Mouse (Mus musculus): ENCODE measurements around the gene Polh.

Gene Polh

DNA sequence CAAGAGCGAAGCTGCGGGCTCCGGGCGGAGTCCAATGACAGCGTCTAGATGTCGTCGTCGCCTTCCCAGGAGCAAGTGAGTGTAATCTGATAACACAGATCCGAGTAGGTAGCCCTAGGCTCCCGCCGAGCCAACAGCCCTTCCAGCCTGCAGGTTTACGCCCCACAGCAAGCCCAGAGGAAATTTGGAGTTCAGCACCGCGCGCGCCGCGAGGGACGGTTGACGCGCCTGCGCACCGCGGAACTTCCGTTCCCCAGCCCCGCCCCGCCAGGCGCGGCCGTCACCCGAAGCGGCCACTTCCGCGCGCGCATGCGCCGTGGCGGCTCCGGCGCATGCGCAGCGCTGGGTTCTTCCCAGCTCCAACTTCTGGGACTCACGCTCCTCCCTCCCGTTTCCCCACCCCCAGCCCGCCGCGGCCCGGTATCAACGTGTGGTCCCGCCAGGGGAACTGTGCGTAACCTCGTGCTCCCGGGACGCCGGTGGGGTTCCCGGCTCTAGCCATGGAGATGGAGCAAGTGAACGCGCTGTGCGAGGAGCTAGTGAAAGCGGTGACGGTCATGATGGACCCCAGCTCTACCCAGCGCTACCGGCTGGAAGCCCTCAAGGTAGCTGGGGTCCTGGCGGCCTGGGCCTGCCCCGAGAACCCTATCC is at the start of gene Polh, which contains the start of gene Xpo5:
TSS of gene Polh (minus strand) at position 225 of the 651 bp plus-strand sequence.
TSS of gene Xpo5 (plus strand) at position 362 of the 651 bp plus-strand sequence.
- peak; percentile 92 for DNase-seq

DNA sequence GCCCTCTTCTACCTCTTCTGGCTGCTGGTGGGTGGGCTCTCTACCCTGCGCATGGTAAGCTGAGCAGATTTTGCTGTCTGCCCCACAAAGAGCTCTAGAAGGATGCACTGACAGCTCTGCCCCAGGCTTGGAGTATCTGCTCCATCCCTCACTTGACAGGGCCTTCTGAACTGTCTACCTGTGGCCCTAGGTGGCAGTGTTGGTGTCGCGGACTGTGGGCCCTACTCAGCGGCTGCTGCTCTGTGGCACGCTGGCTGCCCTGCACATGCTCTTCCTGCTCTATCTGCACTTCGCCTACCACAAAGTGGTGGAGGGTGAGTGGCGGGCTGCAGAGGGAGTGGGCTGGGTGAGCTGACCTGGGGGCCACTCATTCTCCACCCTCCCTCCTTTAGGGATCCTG is 48.7 kb upstream of the Polh start:
- no peak for DNase-seq

DNA sequence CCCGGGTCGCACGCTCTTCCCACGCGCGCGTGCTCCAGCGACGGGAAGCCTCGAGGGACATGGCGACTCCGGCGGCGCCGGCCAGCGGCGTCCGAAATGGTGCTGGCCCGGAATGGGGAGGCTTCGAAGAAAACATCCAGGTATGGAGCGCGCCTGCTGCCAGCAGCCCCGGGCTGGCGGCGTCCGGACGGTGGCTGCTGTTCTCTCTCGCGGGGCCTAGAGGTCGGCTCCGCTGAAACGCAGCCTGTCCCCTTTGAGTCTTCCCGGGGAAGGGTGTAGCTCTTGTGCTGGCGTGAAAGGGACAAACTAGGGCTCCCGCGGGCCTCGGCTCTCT is 45.7 kb upstream of the Polh start:
- DNase-seq, result no peak

DNA sequence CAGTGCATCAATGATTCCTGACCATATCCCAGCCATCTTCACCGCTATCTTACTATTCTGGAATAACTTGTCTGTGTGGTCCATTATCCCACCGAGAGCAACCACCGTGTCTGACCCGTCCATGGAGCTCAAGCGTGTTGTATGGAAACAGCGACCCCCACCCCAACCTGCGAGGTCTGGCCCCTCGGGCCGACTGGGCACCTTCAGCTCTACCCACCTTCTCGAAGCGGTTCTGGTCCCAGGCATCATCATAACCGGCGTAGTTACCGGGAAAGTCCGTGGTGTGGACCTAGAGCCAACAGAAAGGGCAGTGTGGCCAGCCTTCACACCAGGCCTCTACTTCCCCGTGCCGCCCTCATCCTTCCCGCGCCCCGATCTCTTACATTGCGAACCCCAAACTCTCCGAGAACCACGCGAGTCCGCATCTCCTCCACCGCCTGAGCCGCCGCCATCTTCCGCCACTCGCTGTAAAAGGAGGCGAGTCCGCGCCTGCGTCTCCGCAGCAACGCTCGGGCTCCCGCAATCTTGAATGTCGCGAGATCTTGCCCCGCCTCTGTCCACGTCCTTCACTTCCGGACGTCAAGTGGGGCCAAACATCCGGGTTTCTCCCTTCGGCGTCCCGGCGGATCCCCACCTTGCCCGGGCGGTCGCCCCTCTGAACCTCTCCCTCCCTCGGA is 45.2 kb upstream of the Polh start, which contains the start of the genes Polr1c and Yipf3:
TSS of gene Polr1c (minus strand) at position 543 of the 677 bp plus-strand sequence.
TSS of gene Yipf3 (plus strand) at position 569 of the 677 bp plus-strand sequence.
- peak; percentile 94 for DNase-seq

DNA sequence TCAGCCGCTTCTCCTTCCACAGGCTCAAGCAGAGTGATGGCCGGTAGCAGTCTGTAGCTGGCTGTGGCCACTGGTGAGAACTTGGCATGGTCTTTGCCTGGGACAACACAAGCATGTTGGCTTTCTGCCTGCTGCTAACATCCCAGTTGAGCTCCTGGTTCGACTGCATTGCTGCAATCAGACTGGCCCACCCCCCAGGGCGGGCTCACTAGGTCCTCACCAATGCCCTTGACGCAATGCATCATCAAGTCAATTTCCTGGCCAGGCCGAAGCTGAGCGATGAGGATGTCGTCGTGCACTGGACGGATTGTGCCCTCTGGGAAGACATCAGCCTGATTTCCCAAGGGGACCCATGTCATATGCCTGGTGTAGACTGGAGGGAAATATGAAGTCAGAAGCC is 42.1 kb upstream of the Polh start:
- DNase-seq, result no peak

DNA sequence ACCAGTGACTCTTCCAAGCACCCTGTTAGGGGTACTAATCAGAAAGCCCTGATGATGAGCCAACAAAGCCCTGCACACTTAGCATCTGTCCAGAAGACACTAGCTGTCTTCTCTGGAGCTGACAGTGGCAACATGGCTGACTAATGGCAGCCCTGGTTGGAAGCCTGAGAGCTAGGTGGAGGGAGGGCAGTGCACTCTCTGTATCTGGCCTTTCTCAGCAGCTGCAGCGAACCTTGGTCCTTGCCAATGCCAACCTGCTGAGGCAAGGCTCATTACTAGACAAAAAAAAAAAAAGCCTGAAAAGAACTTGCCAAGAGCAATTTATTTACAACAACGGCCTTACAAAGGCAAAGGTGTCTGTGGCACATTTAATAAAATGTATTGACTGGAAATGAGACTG is 41.2 kb upstream of the Polh start:
- DNase-seq, result peak; percentile 52

DNA sequence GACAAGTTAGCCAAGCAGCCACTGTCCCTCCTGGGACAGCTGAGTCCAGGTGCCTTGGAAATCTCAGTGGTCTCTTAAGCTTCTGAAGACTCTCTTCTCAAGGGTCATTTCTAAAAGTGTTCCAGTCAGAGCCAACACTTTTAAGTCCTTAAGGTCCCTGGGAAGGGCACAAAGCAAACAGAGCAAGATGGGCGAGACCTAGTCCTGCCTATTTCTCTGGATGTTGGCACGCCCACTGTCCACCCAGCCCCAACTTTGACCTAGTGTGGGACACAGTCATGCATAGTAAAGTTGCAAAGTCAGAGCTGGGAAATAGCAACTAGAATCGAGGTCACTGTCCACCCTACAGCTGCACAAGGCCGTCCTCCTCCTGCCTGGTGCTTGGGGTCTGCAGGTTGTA is 40.5 kb upstream of the Polh start:
- no peak for DNase-seq

DNA sequence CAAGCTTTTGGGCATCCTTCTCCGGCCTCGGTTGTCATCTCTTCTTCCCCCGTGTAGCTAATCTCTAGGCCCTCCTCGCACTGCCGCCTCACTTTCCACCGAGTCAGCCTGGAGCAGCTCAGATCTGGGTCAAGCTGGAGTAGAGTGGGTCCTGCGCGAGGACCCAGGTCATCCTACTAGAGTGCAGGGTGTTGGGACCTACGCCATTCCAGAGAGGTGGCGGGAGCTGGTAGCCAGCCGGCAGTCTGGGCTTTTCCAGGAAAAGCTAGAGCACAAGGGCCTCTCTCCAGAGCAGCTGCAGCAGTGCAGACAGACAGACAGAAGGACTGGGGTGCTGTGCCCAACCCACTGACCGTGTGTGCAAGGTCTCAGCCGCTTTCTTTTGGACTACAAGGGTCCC is 39.8 kb upstream of the Polh start:
- DNase-seq, result no peak

DNA sequence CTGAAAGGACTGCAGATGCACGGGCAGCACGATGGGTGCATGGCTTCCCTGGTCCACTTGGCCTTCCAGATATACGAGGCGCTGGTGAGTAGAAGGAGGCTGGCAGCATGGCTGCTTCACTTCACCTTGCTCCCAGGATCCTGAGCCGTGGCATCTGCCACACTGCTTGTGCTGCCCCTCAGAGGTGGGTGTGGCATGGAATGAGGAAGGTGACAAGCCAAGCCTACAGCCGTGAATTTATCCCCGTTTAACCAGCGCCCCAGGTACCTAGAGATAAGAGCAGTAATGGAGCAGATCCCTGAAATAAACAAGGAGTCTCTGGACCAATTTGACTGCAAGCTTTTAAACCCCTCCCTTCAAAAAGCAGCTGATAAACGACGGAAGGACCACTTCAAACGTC is 39.0 kb upstream of the Polh start:
- DNase-seq, result no peak

DNA sequence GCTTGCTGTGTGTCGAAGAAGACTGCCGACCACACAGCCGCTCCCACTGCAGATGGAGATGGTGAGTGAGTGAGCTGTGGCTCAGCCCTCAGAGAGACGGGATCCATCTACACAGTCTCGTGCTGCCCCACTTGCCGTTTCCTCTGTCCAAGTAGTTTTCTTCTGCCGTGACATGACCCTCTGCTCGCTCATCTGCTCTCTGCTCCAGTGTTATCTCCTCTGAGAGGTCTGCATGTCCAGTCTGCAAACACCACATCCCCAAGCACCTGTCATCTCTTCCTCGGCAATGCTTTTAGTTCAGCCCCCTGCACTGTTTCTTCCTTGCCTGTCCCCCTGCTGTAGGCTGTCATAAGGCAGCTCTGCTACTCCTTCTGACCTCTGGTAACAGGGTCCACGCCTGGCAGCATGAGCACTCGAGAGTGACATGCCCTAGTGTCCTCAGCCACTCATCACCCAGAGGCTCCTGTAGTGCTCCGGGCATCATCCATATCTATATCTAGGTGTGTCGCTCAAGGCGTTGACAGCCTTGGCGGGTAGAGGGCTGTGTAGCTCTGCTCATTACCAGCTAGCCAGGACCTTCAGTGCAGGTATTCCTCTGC is 37.2 kb upstream of the Polh start:
- DNase-seq, result no peak

DNA sequence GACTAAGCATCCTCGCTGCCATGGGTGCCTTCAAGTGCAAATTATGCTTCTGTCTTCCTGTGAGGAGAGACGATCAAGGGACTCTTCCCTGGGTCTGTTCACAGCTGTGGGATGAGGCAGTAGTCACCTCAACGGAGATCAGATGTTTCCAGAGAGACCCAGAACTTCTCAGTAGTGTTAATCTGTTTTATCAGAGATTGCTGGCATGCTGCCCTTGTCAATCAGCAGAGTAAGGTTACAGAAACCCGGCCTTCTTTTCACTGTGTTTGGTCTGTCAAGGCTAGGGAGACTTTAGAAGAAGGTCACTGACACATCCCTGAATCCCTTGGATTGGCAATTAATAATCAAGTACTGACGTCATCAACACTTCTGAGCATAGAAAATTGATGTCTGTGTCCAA is 35.0 kb upstream of the Polh start:
- no peak for DNase-seq

DNA sequence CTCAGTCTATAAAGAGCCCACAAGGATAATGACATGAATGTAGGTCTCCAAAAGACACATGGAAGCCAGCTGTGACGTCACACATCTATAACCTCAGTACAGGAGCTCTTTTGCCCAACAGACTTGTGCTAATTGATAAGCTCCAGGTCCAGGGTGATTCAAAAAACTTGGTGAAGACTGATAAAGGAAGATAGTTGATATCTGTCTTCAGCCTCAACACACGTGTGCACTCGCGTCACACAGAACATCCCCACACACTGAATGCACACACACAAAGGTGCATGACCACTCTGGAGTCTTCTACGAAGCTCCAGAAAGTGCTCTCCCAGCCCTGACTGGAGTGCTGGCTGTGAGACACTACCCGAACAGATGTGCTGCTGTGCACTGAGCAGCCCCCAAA is 34.6 kb upstream of the Polh start:
- no peak for DNase-seq

DNA sequence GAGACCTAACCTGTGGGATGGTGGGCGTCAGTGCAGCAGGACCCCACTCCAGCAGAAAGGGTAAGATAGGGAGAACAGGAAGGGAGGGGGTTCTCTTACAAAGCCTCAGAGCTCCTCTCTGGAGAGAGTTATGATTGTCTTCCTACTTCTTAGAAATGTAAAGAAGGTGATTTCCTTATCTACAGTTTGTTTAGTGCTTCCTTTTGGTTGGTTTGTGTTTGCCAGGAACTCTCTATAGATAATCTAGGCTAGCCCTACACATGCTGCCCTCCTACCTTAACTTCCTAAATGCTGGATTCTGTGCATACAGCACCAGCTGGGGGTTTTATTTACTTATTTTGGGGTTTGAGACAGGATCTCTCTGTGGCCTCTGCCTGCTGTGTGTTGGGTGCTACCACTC is 33.6 kb upstream of the Polh start:
- no peak for DNase-seq

DNA sequence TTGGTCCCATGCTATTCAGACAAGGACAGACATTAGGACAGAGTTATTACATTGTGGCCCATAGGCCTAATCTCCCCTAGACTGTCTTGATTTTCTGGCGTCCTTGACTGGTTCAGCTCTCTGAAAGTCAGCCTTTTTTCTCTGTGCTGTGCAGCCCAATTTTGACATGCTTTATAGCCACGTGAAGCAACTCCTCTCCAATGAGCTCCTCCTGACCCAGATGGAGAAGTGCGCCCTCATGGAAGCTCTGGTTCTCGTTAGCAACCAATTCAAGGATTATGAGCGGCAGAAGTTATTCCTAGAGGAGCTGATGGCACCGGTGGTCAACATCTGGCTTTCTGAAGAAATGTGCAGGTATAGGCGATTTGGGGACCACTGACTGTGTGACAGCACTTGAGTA is 25.1 kb upstream of the Polh start:
- DNase-seq, result no peak

DNA sequence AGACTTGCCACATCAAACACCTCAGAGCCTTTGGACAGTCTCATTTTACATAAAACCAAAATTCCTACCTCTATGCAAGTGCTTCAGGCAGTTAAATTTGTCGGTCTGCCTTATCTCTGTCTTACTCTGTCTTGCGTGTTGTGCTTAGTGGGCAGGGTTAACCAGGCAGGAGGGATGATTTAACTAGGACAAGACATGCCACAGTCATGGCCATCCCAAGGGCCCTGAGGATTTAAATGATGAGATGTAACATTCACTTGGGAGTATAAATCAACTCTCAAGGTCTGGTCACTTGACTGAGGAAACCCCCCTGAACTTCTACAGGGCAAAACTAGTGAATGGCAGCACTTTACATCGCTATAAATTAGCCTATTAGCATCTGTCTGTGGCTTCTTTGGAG is 19.2 kb upstream of the Polh start:
- DNase-seq, result no peak

DNA sequence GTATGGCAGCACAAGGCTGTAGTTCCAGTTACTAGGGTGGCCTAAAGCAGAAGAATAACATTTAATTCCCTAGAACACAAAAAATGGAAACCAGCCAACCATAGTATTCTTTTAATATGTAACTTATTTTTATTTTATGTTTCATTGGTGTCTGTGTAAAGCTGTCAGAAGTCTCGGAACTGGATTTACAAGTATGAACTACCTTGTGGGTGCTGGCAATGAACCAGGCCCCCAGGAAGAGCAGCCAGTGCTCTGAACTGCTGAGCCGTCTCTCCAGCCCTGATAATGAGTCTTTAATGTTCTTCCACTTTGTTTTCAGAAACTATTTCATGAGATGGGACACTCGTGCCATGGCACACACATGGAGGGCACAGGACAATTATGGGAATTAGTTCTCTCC is 8.1 kb upstream of the Polh start:
- peak; percentile 16 for DNase-seq

DNA sequence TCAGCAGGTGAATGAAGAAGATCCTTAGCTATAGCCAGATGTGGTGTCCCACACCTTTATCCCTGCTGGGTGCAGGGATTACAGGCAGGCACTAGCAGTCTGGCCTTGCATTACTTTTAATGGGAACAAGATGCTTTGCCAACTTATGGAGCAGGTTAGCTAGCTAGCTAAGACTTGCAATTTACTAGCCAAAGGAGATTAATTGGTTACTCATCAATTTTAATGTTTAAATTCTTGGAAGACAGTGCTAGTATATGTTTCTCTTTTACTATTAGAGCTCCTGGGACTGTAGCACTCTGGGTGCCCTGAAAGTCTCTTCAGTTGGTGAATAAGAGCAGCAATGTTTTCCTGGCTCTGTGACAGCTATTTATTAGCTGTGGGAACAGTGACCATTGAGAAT is 4.2 kb upstream of the Polh start:
- peak; percentile 19 for DNase-seq

DNA sequence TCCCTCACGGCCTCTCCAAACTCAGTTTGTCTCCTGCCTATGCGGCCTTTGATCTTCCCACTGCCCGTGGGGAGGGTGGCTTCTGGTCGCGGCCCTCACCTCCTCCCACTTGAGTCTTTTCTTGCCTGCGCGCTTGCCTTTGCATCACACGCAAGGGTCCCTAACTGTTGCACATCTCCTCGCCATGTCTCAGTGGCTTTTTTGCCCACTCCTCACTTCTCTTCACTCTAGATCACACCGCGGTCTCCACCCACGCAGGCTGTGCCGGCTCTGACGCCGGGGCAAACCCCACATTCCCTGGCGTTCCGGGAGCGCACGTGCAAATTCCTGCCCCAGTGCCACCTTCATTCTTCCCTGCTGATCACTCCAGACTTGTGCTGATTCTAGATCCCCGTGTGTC is 633 bp upstream of the Polh start:
- no peak for DNase-seq

DNA sequence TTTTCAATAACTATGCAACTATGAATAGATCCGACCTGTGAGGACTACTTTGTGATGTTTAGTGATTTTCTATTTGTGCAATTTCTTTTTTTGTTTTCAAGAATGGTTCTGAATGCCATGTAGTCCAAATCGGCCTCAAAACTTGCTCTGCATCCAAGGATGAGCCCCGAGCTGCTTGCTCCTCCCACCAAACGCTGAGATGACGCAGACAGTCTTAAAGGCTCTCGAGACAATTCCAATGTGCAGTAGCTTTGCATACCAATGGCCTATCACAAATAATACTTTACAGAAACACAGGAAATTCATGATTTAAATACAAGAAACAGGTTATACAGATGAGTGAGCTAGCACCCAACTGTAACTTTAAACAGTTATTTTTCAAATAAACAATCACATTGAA is 1.3 kb downstream of the Polh start:
- DNase-seq, result no peak

DNA sequence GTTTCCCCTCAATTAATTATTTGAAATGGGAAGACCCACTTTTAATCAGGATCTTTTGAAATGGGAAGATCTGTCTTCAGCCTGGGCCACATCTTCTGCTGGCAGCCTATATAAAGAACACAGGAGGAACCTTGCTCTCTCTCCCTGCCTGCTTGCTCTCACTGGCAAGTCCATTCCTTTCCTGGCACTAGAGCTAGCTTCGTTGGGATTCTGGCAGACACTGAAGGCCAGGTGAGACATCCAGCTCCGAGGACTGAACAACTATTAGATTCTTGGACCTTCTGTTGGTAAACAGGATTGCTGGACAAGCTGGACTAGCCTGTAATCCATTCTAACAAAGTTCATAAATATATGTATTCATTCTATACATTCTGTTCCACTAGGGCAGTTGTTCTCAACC is 13.6 kb downstream of the Polh start:
- DNase-seq, result no peak

DNA sequence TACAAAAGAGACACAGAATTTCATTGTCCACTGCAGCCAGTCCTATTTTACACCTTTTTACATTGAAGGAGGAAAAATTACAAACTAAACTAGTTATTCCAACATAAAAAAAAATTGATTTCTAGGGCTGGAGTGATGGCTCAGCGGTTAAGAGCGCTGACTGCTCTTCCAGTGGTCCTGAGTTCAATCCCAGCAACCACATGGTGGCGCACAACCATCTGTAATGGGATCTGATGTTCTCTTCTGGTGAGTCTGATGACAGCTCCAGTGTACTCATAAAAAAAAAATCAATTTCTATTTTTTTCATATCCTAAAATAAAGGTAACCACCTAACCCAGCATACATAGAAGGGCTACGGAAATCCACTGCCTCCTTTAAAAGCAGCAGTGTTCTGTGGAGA is 20.2 kb downstream of the Polh start:
- DNase-seq, result no peak

DNA sequence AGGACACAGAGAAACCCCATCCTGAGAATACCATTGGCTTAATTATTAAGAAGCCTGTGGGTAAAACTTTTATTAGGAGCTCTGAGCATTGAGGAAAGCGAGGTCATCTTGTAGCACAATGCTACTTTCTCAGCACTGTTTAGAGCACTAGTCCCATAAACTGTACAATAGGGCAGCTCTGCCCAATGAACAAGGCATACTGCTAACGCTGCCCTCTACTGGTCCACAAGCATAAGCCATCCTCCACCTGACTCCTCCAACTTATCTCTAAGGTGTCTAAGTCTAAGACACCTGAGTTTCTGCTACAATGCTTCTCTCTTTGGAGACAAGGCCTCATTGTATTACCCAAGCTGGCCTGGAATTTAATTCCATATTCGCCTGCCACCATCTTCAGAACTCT is 31.9 kb downstream of the Polh start:
- DNase-seq, result no peak

DNA sequence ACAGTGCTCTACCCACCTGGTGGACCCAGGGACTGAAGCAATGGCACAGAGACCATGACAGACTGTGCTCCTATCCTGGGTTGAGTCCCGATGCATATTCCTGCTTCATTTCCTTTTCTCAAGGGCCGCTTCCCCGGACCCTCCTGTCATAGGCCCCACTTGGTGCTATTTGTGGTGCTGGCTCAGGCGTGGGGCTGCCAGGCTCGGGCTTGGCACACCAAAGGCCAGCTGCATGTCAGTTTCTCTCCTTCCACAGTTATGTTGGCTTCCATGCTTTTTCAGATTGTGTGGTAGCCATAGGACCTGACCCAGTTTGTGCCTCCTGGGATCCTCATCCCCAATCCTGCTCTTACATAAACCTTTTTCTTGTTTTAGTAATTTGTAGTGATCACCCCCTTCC is 33.7 kb downstream of the Polh start:
- DNase-seq, result no peak

DNA sequence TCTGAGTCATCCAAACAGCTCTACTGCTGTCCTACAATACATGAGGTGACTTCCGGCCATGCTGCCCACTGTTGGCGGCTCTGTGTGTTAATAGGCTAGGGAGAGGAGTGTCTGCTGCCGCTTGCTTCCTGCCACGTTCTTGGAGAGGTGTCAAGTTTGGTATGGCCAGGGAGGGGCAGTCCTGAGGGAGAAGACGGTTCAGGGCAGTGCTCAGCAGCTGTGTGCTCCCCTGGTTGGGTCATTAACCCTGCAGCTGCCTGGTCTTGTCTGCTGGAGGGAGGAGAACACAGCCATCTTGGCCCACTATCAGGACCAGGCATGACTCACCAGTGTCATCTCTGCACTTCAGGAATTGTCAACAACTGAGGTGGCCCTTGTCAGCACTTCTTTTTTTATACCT is 34.1 kb downstream of the Polh start:
- no peak for DNase-seq

DNA sequence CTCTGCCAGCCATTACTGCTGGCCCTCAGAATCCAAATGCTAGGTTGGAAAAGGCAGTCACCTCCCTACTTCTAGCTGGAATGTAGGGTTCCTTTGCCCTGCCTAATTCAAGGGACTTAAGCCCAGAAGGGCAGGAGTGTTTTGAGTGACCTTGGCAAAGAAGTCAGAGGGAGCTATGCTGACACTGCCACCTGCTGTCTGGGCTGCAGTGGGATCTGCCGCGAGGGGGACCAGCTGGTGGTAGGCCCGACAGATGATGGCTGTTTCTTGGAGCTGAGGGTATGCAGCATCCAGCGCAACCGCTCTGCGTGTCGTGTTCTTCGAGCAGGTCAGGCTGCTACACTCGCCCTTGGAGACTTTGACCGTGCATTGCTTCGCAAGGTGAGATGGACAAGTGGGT is 35.4 kb downstream of the Polh start:
- DNase-seq, result peak; percentile 47
